Mouse (Mus musculus): ENCODE results near the gene Rtn2.

GRCm38 (mm10) chr7:19284763-19285162, 2.3 kb downstream of the Rtn2 start:
- TF ChIP-seq POLR2A (IDR thresholded peaks at IDR 0.05; ENCODE audit: borderline replicate concordance, insufficient read depth, low read length), result no peak
- TF ChIP-seq CTCF (IDR thresholded peaks at IDR 0.05; ENCODE audit: borderline replicate concordance, insufficient read depth, low read depth, low read length), result peak; percentile 68

All from cerebellum, adult 2 months (tissue).